Mouse (Mus musculus): ENCODE measurements at regions not wholly inside any gene's neighbourhood (a gene's known extent, or its start where the extent isn't known, plus 50 kb on each side); places are given as distances from the start of the nearest gene placed in this dataset.

DNA sequence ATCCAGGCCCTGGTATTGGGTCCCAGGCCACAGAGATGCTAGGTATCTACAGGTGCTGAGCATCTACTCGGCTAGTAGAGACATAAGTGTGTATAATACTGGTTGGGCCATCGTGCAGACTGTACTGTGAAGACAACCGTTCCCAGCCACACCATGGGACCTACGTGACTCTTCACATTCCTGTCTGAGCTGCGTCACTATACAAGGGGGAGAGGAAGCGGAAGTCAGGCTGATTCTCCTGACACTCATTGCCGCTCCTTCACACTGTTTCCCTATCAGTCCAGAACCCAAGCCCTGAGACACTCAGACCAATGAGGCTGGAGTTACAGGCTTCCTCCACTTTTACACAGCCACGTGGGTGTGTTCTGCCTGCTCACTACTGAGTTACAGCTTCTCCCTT, 181.1 kb downstream of the Ly86 start:
- TF ChIP-seq CTCF (IDR thresholded peaks at IDR 0.05; ENCODE audit: extremely low read depth, insufficient read depth, insufficient read length, insufficient replicate concordance), result no peak
- no peak for TF ChIP-seq POLR2A (IDR thresholded peaks at IDR 0.05; ENCODE audit: low read depth, low read length)
